Mouse (Mus musculus) thymus, adult 2 months (tissue): Measurements from ENCODE around the gene Gemin7. TPM values are rescaled to one million over a fixed set of nuclear protein-coding genes. Genes with fewer than 3 reads are reported as not detected.

ENCODE experiments used
- DNase-seq: peaks from one replicate; pipeline ENCODE4 v3.0.0; 2021
- H3K27ac ChIP-seq: fragments of 200-500 bp; 2 replicates; pipeline ENCODE4 v1.5.1; 2012; ENCODE audit warnings: low read length, control low read depth; ENCODE audit not compliant: control insufficient read depth, insufficient read depth
- H3K27me3 ChIP-seq: fragments of 200-500 bp; 2 replicates; pipeline ENCODE4 v1.6.1; 2012; ENCODE audit warnings: mild to moderate bottlenecking, low read length, moderate library complexity, mixed read lengths; ENCODE audit not compliant: control insufficient read depth, insufficient read depth
- H3K36me3 ChIP-seq: fragments of 200-500 bp; 2 replicates; pipeline ENCODE4 v1.6.1; 2012; ENCODE audit warnings: mild to moderate bottlenecking, low read length, moderate library complexity; ENCODE audit not compliant: control insufficient read depth, insufficient read depth
- H3K4me1 ChIP-seq: fragments of 200-500 bp; replicated peaks from 2 replicates; pipeline ENCODE4 v1.6.1; 2012; ENCODE audit warnings: low read length; ENCODE audit not compliant: control insufficient read depth, insufficient read depth
- H3K4me3 ChIP-seq: fragments of 200-500 bp; 2 replicates; pipeline ENCODE4 v1.5.1; 2012; ENCODE audit warnings: mild to moderate bottlenecking, low read length, control low read depth, moderate library complexity; ENCODE audit not compliant: control insufficient read depth, insufficient read depth
- CTCF ChIP-seq: fragments of 200-500 bp; IDR thresholded peaks from 2 replicates; pipeline ENCODE4 v1.5.1; 2012; ENCODE audit warnings: mild to moderate bottlenecking, control low read depth, low read length, moderate library complexity, borderline replicate concordance; ENCODE audit not compliant: control insufficient read depth, poor library complexity, insufficient read depth; ENCODE audit errors: extremely low read depth
- POLR2A ChIP-seq: fragments of 200-500 bp; IDR thresholded peaks from 2 replicates; pipeline ENCODE4 v1.6.1; 2012; ENCODE audit warnings: mild to moderate bottlenecking, low read length, control low read depth, moderate library complexity; ENCODE audit not compliant: control insufficient read depth, poor library complexity, insufficient read depth; ENCODE audit errors: extremely low read depth
- whole genome bisulfite sequencing: fragments of 180-500 bp; shearing (Covaris S2); methylation state at CpG from one replicate; pipeline ENCODE4 v1.1.7; 2018; 5-methylcytosine and 5-hydroxymethylcytosine counted together
- polyA plus RNA-seq: library from polyadenylated mRNA; depleted of rRNA; stranded (reverse); fragments of >200 nt; gene quantifications from 2 replicates; pipeline ENCODE4 v1.2.3, GENCODE M21; 2012

Gene Gemin7
- polyA plus RNA-seq, 1 experiment = 121 TPM

DNA sequence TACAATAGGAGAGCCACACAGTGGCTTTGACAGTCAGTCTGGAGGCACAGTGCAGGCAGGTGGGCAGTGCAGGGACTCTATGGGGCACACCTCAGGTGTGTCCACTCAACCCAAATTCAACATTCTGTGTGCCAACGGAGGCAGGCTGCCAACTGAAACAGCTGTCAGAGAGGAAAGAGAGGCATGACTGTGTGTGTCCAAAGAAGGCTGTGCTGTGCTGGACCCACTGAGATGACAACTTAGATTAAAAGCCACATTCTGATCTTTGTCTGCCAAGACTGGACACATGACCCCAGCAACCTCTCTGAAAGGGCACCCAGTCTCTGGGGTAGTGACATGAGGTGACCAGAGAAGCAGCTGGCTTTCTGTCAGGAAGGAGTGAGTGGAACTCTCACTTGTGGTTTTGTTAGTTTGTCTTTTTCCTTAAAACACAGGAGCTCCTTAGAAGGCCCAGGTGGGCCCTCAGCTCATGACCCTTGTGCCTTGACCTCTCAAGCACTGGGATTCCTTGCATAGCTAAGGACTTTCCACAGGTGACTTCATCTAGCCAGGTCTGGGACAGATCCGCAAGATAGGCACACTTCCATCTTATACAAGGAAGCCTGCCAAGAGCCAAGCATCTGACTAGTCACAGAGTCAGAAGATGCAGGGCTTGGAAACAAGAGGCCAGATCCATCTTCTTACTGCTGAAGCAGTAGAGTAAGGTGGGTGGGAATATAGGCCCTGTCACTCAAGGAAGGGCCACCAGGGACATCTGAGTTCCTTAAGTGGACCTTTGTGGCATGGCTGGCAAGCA lies 36.4 kb downstream of the Gemin7 start:
- peaks cover 26% of the 10 kb centered on the region for H3K4me1 ChIP-seq
- H3K27ac ChIP-seq = no peak overlapping the region
- WGBS = 92% methylated on average over 2 of the region's 2 CpGs
- no peak for TF ChIP-seq CTCF
- TF ChIP-seq POLR2A = no peak
- no peaks in the 10 kb centered on the region for H3K27me3 ChIP-seq
- H3K36me3 ChIP-seq = no peaks in the 10 kb centered on the region
- DNase-seq = no peak
- H3K4me3 ChIP-seq = no peak overlapping the region

DNA sequence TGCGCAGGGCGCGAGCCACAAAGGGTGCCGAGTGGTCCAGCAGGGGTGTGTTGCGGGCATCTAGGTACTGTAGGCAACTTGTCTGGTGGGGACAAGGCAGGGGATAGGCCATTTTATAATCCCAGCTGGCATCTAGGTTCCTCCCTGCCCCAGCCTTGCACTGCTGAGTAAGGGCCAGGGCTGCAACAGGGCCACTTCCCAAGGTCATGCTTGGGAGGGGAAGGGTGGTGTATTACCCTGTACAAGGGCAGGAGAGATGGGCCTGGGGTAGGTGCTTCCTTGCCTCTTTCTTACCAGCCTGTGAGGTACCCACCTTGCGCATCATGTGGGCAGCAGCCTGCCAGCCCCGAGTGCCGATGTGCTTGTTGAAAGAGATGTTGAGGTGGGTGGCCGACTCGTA lies 42.7 kb downstream of the Gemin7 start:
- 97% methylated on average over 10 of the region's 10 CpGs for WGBS
- Histone ChIP-seq H3K4me1 (peaks cover 3% of the 10 kb centered on the region), H3K36me3 (peaks cover 23% of the 10 kb centered on the region), H3K27me3 (no peaks in the 10 kb centered on the region), H3K27ac (no peak overlapping the region), H3K4me3 (no peak overlapping the region)
- no peak for DNase-seq
- no peak for TF ChIP-seq POLR2A
- no peak for TF ChIP-seq CTCF

DNA sequence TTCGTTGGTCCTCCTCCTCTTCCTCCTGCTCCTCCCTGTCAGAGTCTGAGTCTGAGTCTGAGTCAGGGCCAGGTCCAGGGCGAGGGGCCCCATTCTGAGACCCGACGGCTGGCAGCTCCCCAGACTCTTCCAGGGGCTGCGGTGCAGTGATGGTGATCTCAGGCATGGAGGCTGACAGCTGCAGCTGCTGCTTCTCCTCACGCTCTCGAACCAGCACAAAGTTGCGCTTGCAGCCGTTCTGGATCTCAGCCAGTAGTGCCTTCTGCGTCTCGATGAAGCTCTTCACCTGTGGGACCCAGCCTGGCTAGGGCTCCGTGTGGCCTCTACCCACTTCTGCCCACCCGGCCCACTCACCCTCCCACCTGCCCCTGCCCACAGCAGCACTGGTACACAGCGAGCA lies 45.2 kb downstream of the Gemin7 start:
- no peak for DNase-seq
- H3K36me3 ChIP-seq = peaks cover 23% of the 10 kb centered on the region
- H3K4me3 ChIP-seq = no peak overlapping the region
- 98% methylated on average over 14 of the region's 14 CpGs for WGBS
- no peaks in the 10 kb centered on the region for H3K27me3 ChIP-seq
- no peaks in the 10 kb centered on the region for H3K4me1 ChIP-seq
- no peak overlapping the region for H3K27ac ChIP-seq
- no peak for TF ChIP-seq CTCF
- no peak for TF ChIP-seq POLR2A

DNA sequence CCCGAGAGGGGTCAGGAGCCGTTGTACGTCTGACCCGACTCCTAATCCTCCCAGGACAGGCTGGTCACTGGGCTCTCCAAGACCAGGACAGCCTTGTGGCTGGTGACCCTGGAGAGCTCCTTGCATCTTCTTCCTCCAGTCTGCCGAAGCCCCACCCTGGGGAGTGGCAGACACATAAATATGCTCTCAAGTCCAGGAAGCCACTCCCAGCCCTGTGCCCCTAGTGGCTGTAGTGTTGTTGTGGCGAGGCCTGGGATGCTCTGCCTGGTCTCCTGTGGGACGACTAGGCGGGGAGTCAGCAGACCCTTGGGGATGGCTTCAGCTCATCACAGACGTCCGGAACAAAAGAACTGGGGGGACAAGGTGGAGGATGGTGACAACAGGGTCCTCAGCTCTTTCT lies 46.3 kb downstream of the Gemin7 start:
- no peaks in the 10 kb centered on the region for H3K4me1 ChIP-seq
- no peak overlapping the region for H3K27ac ChIP-seq
- H3K27me3 ChIP-seq = no peaks in the 10 kb centered on the region
- peaks cover 23% of the 10 kb centered on the region for H3K36me3 ChIP-seq
- 93% methylated on average over 10 of the region's 10 CpGs for WGBS
- DNase-seq = no peak
- TF ChIP-seq POLR2A (no peak), CTCF (no peak)
- no peak overlapping the region for H3K4me3 ChIP-seq

DNA sequence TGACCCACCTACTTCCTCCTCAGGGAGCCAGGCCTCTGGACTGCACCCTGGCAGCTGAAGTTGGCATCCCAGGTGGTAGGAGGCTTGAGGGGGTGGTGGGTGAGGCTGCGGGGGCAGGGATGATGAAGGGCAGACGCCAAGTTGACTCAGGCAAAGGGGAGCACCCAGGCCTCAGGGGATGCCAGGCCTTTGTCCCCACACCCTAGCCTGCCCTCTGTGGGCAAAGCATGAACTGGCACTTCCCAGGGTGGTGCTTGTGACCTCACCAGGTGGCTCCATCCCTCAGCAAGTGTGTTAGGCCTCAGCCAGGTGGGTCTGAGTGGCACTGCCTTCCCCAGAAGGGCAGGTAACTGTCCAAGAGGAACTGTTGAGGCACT lies 52.3 kb downstream of the Gemin7 start:
- Histone ChIP-seq H3K36me3 (no peaks in the 10 kb centered on the region), H3K4me3 (no peak overlapping the region), H3K27me3 (peaks cover 7% of the 10 kb centered on the region; the same call in 1 of the 2 replicates), H3K27ac (no peak overlapping the region), H3K4me1 (peaks cover 11% of the 10 kb centered on the region)
- WGBS = 64% methylated on average over 2 of the region's 2 CpGs
- TF ChIP-seq CTCF (no peak), POLR2A (no peak)
- no peak for DNase-seq

DNA sequence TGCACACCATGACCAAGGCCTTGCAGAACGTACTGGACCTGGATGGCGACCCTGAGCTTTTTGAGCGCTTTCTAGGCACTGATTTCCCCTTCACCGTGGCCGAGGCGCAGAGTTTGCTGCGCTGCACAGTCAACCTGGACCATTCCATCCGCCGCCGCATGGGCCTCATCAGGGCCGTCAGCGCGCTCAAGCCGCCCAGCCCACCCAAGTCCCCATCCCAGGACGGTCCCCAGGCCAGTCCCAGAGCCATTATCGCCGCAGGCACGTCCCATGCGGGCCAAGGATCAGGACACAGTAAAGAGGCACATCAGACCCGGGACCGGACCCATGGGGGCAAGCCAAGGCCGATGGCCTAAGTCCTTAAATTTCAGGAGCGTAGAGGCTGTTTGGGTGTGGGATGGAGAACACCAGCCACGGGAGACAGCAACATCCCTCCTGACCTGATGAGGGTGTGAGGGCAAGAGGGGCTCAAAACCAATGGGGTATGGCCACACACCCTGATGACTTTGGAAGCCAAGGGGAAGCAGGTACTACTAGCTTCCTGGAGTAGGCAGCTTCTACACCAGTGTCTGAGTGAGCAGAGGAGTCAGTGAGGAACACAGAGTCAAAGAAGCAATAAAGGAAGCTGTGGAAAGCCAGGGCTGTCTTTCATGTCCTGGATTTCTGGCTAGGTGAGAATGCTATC lies 52.8 kb downstream of the Gemin7 start:
- H3K36me3 ChIP-seq = no peaks in the 10 kb centered on the region
- WGBS = 39% methylated on average over 24 of the region's 24 CpGs
- no peak for DNase-seq
- peaks cover 9% of the 10 kb centered on the region; the same call in 1 of the 2 replicates for H3K27me3 ChIP-seq
- peaks cover 11% of the 10 kb centered on the region for H3K4me1 ChIP-seq
- H3K27ac ChIP-seq = no peak overlapping the region
- no peak for TF ChIP-seq POLR2A
- no peak overlapping the region for H3K4me3 ChIP-seq
